Mouse (Mus musculus): ENCODE results near the gene Arhgef26.

DNA sequence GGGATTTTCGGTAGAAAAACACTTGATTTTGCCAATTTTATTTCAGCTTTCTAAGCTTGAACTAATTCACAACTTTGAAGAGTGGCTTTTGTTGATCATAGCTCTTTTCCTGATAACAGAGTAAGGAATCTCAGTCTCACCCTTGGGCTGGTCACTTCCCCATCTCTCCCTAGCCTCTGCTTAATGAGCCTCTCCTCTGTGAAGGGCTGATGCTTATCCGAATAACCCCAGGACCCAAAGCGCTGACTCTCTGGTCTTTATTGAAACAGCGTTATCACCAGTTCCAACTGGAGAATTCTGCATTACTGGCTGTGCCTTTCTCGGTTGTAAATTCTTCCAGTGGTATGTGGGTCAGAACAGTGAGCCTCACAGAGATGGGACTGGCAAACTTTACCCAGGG, 57.2 kb downstream of the Arhgef26 start:
- no peak for TF ChIP-seq CTCF (IDR thresholded peaks at IDR 0.05; ENCODE audit: low read depth, low read length)
- no peak for TF ChIP-seq POLR2A (IDR thresholded peaks at IDR 0.05; ENCODE audit: borderline replicate concordance, low read depth, low read length)

Measured in bone marrow macrophage, adult 2 months (primary cell).